Mouse (Mus musculus) heart, embryonic 10.5 days (tissue): Measurements from ENCODE around the gene Snapc1. TPM values are rescaled to one million over a fixed set of nuclear protein-coding genes. Genes with fewer than 3 reads are reported as not detected.

Experiments used
- DNase-seq: peaks from one replicate; pipeline ENCODE4 v3.0.0-alpha.2; 2017; ENCODE audit warnings: low spot score
- H3K27ac ChIP-seq: fragments of 300-500 bp; sonication (generic); 2 replicates; pipeline ENCODE4 v1.5.1; 2016; ENCODE audit warnings: mild to moderate bottlenecking
- H3K27me3 ChIP-seq: fragments of 300-500 bp; sonication (generic); 2 replicates; pipeline ENCODE4 v1.6.1; 2016; ENCODE audit warnings: mild to moderate bottlenecking; ENCODE audit not compliant: poor library complexity, insufficient read depth, severe bottlenecking
- H3K36me3 ChIP-seq: fragments of 300-500 bp; sonication (generic); 2 replicates; pipeline ENCODE4 v1.6.1; 2016; ENCODE audit warnings: mild to moderate bottlenecking, moderate library complexity
- H3K4me1 ChIP-seq: fragments of 300-500 bp; sonication (generic); 2 replicates; pipeline ENCODE4 v1.6.1; 2016; ENCODE audit warnings: mild to moderate bottlenecking
- H3K4me3 ChIP-seq: fragments of 300-500 bp; sonication (generic); 2 replicates; pipeline ENCODE4 v1.5.1; 2016; ENCODE audit warnings: mild to moderate bottlenecking, moderate library complexity
- H3K9me3 ChIP-seq: fragments of 300-500 bp; sonication (generic); 2 replicates; pipeline ENCODE4 v1.6.1; 2016; ENCODE audit warnings: mild to moderate bottlenecking, moderate library complexity
- WGBS: fragments of 180-500 bp; shearing (Covaris S2); methylation state at CpG from one replicate; pipeline ENCODE4 v1.1.7; 2016; 5-methylcytosine and 5-hydroxymethylcytosine counted together
- polyA plus RNA-seq: library from polyadenylated mRNA; unstranded; fragments of >200 nt; fragmentation: Nextera tagmentation; extraction: Ambion mirVana; gene quantifications from 2 replicates; pipeline ENCODE4 v1.2.1, GENCODE M21; 2016

Gene Snapc1
- polyA plus RNA-seq, 1 experiment from 2014 or later = 24.1 TPM

GRCm38 (mm10) chr12:73957676-73958075, 6.6 kb upstream of the Snapc1 start:
- H3K4me1 ChIP-seq = peaks cover 25% of the 10 kb centered on the region
- no peaks in the 10 kb centered on the region for H3K27me3 ChIP-seq
- H3K36me3 ChIP-seq = no peaks in the 10 kb centered on the region
- DNase-seq = no peak
- no peak overlapping the region for H3K27ac ChIP-seq
- WGBS = 96% methylated on average over 3 of the region's 3 CpGs
- no peak overlapping the region for H3K4me3 ChIP-seq
- H3K9me3 ChIP-seq = no peaks in the 10 kb centered on the region

DNA sequence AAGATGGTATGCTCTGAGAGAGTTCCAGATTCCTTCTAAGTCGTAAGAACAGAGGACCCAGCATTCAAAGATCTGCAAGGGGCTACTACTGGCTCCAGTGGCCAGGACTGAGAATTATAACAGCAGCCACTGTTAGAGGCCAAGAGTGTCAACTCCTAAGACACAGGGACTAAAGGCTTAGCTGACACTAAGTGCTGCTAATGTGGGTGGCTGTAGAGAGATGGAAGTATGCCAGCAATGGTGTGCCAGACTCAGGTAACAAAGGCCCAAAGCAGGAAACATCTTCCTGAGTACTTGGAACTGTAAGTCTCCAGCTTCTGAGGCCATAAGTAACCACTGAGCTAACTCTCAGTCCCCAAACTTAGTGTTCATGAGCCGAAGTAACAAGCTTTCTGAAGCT, 5.5 kb upstream of the Snapc1 start:
- Histone ChIP-seq H3K9me3 (no peaks in the 10 kb centered on the region), H3K27me3 (no peaks in the 10 kb centered on the region), H3K36me3 (no peaks in the 10 kb centered on the region), H3K4me3 (no peak overlapping the region), H3K4me1 (peaks cover 15% of the 10 kb centered on the region), H3K27ac (no peak overlapping the region)
- DNase-seq = no peak
- WGBS = 81% methylated on average over 2 of the region's 2 CpGs

DNA sequence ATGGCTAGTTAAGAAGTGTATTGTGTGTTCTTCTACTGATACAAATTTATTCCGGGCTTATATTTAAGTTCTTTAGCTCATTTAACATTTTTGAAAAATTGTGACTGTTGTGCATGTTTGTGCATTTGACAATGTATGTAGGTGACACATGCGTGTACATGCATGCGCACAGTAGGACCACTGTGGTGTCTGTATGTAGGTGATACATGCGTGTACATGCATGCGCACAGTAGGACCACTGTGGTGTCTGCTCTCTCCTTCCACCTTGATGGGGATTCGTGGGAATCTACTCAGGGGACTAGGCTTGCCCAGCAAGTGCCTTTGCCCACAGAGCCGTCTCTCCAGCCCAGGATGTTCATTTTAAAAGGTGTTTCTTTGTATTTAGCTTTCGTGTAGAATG, 4.9 kb downstream of the Snapc1 start:
- H3K27me3 ChIP-seq = no peaks in the 10 kb centered on the region
- no peak overlapping the region for H3K4me3 ChIP-seq
- peaks cover 7% of the 10 kb centered on the region for H3K4me1 ChIP-seq
- WGBS = 93% methylated on average over 8 of the region's 8 CpGs
- DNase-seq = no peak
- H3K27ac ChIP-seq = no peak overlapping the region
- H3K9me3 ChIP-seq = peaks cover 8% of the 10 kb centered on the region
- H3K36me3 ChIP-seq = peaks cover 66% of the 10 kb centered on the region

DNA sequence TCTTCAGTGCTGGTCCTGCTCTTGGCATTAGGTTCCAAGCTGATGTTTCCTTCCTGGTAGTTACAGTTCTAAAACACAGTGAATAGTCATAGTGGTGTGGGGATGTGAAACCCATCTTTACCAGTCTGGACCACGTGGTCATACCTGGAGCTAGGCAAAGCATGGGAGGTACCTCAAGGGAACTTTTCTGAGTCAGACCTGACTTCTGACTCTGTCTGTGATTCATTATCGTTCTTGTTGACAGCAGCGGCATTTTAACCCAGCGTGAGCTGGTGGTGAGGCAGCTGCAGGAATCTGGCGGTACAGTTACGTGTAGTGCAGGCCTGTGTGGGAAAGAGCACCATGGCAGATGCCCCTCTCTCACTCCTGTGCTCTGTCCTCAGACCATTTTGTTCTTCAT, 10.3 kb downstream of the Snapc1 start:
- no peak overlapping the region for H3K4me3 ChIP-seq
- H3K27me3 ChIP-seq = no peaks in the 10 kb centered on the region
- peaks cover 89% of the 10 kb centered on the region for H3K36me3 ChIP-seq
- no peak for DNase-seq
- H3K9me3 ChIP-seq = peaks cover 8% of the 10 kb centered on the region
- H3K4me1 ChIP-seq = no peaks in the 10 kb centered on the region; the same call in 1 of the 2 replicates
- H3K27ac ChIP-seq = no peak overlapping the region
- 89% methylated on average over 6 of the region's 6 CpGs for WGBS

DNA sequence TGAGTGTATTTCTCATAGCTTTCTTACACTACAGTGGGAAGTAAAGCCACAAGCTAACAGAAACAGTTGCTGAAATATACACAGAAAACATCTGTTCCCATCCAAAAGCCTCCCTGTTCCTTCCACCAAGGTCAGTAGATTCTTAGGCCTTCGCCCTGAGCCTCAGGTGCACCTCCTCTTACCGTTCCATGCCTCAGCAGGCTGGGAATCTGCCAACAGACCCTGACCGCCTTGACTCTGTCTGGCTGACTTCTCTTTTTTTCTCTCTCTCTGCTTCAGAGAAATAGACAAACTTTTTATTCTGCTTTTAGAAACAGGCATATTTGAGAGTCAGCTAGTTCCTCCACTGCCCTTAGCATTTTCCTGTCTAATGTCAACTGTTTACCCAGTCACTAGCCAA, 13.9 kb downstream of the Snapc1 start:
- no peak for DNase-seq
- Histone ChIP-seq H3K27ac (no peak overlapping the region), H3K4me3 (no peak overlapping the region), H3K36me3 (peaks cover 80% of the 10 kb centered on the region), H3K9me3 (no peaks in the 10 kb centered on the region), H3K4me1 (no peaks in the 10 kb centered on the region; the same call in 1 of the 2 replicates), H3K27me3 (no peaks in the 10 kb centered on the region)
- WGBS = 94% methylated on average over 3 of the region's 3 CpGs

GRCm38 (mm10) chr12:73979667-73980066, 15.4 kb downstream of the Snapc1 start:
- Histone ChIP-seq H3K36me3 (peaks cover 82% of the 10 kb centered on the region), H3K4me3 (no peak overlapping the region), H3K27me3 (no peaks in the 10 kb centered on the region), H3K4me1 (no peaks in the 10 kb centered on the region; the same call in 1 of the 2 replicates), H3K27ac (no peak overlapping the region), H3K9me3 (no peaks in the 10 kb centered on the region)
- WGBS = 88% methylated on average over 5 of the region's 5 CpGs
- DNase-seq = no peak

- Histone ChIP-seq H3K27ac (no peak overlapping the region), H3K9me3 (no peaks in the 10 kb centered on the region), H3K4me1 (no peaks in the 10 kb centered on the region), H3K4me3 (no peak overlapping the region), H3K36me3 (peaks cover 80% of the 10 kb centered on the region), H3K27me3 (no peaks in the 10 kb centered on the region)
- 78% methylated on average over 14 of the region's 14 CpGs for WGBS
- peak; percentile 83 for DNase-seq
These were observed 18.3 kb downstream of the Snapc1 start for GRCm38 (mm10) chr12:73982533-73982932.

GRCm38 (mm10) chr12:73986299-73986698, 22.0 kb downstream of the Snapc1 start:
- Histone ChIP-seq H3K4me1 (peaks cover 7% of the 10 kb centered on the region; the same call in 1 of the 2 replicates), H3K4me3 (no peak overlapping the region), H3K36me3 (peaks cover 49% of the 10 kb centered on the region), H3K9me3 (no peaks in the 10 kb centered on the region), H3K27ac (no peak overlapping the region), H3K27me3 (no peaks in the 10 kb centered on the region)
- DNase-seq = no peak
- WGBS = 87% methylated on average over 7 of the region's 7 CpGs

GRCm38 (mm10) chr12:73988393-73989008, 24.2 kb downstream of the Snapc1 start:
- no peak overlapping the region for H3K27ac ChIP-seq

GRCm38 (mm10) chr12:73989594-73989993, 25.3 kb downstream of the Snapc1 start:
- Histone ChIP-seq H3K4me3 (no peak overlapping the region), H3K9me3 (no peaks in the 10 kb centered on the region), H3K36me3 (peaks cover 22% of the 10 kb centered on the region), H3K27ac (no peak overlapping the region), H3K27me3 (0 out of 2 replicates have a peak, but pooled peaks cover under 1% of the 10 kb centered on the region), H3K4me1 (peaks cover 7% of the 10 kb centered on the region; the same call in 1 of the 2 replicates)
- DNase-seq = no peak

More at GRCm38 (mm10) chr12:73988393-73989008, 24.2 kb downstream of the Snapc1 start:
- Histone ChIP-seq H3K4me3 (no peak overlapping the region), H3K27me3 (no peaks in the 10 kb centered on the region), H3K36me3 (peaks cover 33% of the 10 kb centered on the region), H3K9me3 (no peaks in the 10 kb centered on the region), H3K4me1 (peaks cover 7% of the 10 kb centered on the region; the same call in 1 of the 2 replicates)
- WGBS = 90% methylated on average over 4 of the region's 4 CpGs
- no peak for DNase-seq

DNA sequence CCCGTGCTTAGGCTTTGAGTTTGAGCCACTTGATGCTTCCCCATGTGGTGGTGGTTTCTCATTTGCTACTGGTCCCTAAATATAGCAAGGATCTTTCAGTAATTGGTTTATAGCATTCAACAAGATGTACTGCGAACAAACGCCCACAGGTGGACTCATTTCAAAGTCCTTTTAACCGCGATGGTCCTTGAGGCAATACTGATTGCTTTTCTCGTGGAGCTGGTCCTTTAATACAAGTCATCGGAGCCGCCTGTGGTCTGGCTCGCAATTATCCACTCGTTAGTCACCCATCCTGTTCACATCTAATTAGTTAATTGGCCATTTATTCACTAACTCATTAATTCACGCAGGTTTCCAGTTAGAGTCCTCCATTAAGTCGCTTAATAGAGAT, 32.6 kb downstream of the Snapc1 start:
- Histone ChIP-seq H3K9me3 (no peaks in the 10 kb centered on the region), H3K4me3 (peak overlapping the region; percentile 67), H3K27me3 (peaks cover 56% of the 10 kb centered on the region), H3K4me1 (peaks cover 6% of the 10 kb centered on the region), H3K36me3 (no peaks in the 10 kb centered on the region), H3K27ac (no peak overlapping the region)
- DNase-seq = no peak
- 60% methylated on average over 12 of the region's 12 CpGs for whole genome bisulfite sequencing

- Histone ChIP-seq H3K4me1 (peaks cover 6% of the 10 kb centered on the region), H3K36me3 (no peaks in the 10 kb centered on the region), H3K27me3 (peaks cover 56% of the 10 kb centered on the region), H3K4me3 (peak within 1 kb of the TSS; percentile 67), H3K9me3 (no peaks in the 10 kb centered on the region), H3K27ac (peak within 1 kb of the TSS; percentile 69)
- 2% methylated on average over 63 of the region's 67 CpGs for WGBS
- no peak for DNase-seq
These were observed 33.2 kb downstream of the Snapc1 start, which contains the start of gene Syt16 for GRCm38 (mm10) chr12:73997297-73998127. Gene Syt16 (plus strand): TSS chr12:73997661.

- Histone ChIP-seq H3K4me1 (peaks cover 6% of the 10 kb centered on the region), H3K27ac (peak overlapping the region; percentile 69), H3K36me3 (no peaks in the 10 kb centered on the region), H3K4me3 (peak overlapping the region; percentile 67), H3K9me3 (no peaks in the 10 kb centered on the region), H3K27me3 (peaks cover 56% of the 10 kb centered on the region)
- WGBS = 41% methylated on average over 5 of the region's 5 CpGs
- DNase-seq = no peak
These were observed 33.8 kb downstream of the Snapc1 start for GRCm38 (mm10) chr12:73998128-73998456.
